Mouse (Mus musculus) heart, embryonic 13.5 days (tissue): Measurements from ENCODE around the gene Parp14. TPM values are rescaled to one million over a fixed set of nuclear protein-coding genes. Genes with fewer than 3 reads are reported as not detected.
"Not testable (repeated sequence)": the region's sequence is repeated elsewhere in the genome, so short reads cannot be mapped to it uniquely, and the experiment has no call there.

Source experiments
- ATAC-seq: fragments of 200-750 bp; cut with Nextera tagmentation; 2 replicates; pipeline ENCODE4 v1.8.0; 2017; ENCODE audit warnings: moderate TSS enrichment; ENCODE audit not compliant: insufficient number of reproducible peaks, low FRiP score, low TSS enrichment; ENCODE audit errors: extremely low read depth
- H3K27ac ChIP-seq: fragments of 300-500 bp; sonication (generic); replicated peaks from 2 replicates; pipeline ENCODE4 v1.5.1; 2015; ENCODE audit warnings: moderate library complexity, mild to moderate bottlenecking, inconsistent platforms
- H3K27me3 ChIP-seq: fragments of 300-500 bp; sonication (generic); replicated peaks from 2 replicates; pipeline ENCODE4 v1.6.1; 2015; ENCODE audit warnings: mild to moderate bottlenecking, inconsistent platforms
- H3K36me3 ChIP-seq: fragments of 300-500 bp; sonication (generic); 2 replicates; pipeline ENCODE4 v1.6.1; 2015; ENCODE audit warnings: mild to moderate bottlenecking, inconsistent platforms
- H3K4me1 ChIP-seq: fragments of 300-500 bp; sonication (generic); 2 replicates; pipeline ENCODE4 v1.6.1; 2015; ENCODE audit warnings: inconsistent platforms
- H3K4me2 ChIP-seq: fragments of 300-500 bp; sonication (generic); 2 replicates; pipeline ENCODE4 v1.6.1; 2015; ENCODE audit warnings: inconsistent platforms, mild to moderate bottlenecking, moderate library complexity
- H3K4me3 ChIP-seq: fragments of 300-500 bp; sonication (generic); 2 replicates; pipeline ENCODE4 v1.5.1; 2015; ENCODE audit warnings: moderate library complexity, mild to moderate bottlenecking, inconsistent platforms
- H3K9ac ChIP-seq: fragments of 300-500 bp; sonication (generic); 2 replicates; pipeline ENCODE4 v1.6.1; 2015; ENCODE audit warnings: inconsistent platforms, mild to moderate bottlenecking, moderate library complexity
- H3K9me3 ChIP-seq: fragments of 300-500 bp; sonication (generic); 2 replicates; pipeline ENCODE4 v1.6.1; 2016; ENCODE audit warnings: inconsistent platforms
- WGBS: fragments of 180-500 bp; shearing (Covaris S2); methylation state at CpG from one replicate; pipeline ENCODE4 v1.1.7; 2015; ENCODE audit warnings: mixed read lengths; 5-methylcytosine and 5-hydroxymethylcytosine counted together
- polyA plus RNA-seq: library from polyadenylated mRNA; unstranded; fragments of >200 nt; fragmentation: Nextera tagmentation; extraction: Ambion mirVana; gene quantifications from 2 replicates; pipeline ENCODE4 v1.2.1, GENCODE M21; 2015

Gene Parp14
- polyA plus RNA-seq, 1 experiment from 2014 or later: 0.75 TPM

DNA sequence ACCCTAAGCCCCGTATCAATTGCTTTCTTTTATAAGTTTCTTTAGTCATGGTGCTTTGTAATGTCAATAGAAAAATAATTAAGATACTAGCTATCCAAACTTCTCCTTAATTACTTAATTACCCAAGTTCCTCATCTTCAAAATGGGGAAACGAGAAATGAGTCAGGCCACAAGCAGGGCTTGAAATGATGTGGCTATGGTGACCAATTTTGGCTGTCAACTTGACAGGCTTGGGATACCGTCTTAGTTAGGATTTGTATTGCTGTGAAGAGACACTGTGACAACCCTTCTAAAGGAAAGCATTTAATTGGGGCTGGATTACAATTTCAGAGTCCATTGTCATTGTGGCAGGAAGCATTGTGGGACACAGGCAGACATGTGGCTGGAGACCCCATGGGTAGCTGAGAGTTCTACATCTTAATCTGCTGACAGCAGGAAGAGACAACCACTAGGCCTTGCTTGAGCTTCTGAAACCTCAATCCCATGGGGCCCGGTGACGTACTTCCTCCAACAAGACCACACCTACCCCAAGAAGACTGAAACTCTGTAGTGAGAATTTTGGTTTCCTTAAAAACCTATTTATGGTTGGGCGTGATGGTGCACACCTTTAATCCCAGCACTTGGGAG is 31.8 kb upstream of the Parp14 start:
- Histone ChIP-seq H3K4me3 (no peak overlapping the region), H3K4me2 (no peak overlapping the region), H3K9ac (no peak overlapping the region), H3K9me3 (no peaks in the 10 kb centered on the region), H3K4me1 (peaks cover 7% of the 10 kb centered on the region; the same call in 1 of the 2 replicates), H3K36me3 (no peaks in the 10 kb centered on the region), H3K27ac (no peak overlapping the region), H3K27me3 (no peaks in the 10 kb centered on the region)
- ATAC-seq: no peak
- WGBS: 81% methylated on average over 6 of the region's 6 CpGs

DNA sequence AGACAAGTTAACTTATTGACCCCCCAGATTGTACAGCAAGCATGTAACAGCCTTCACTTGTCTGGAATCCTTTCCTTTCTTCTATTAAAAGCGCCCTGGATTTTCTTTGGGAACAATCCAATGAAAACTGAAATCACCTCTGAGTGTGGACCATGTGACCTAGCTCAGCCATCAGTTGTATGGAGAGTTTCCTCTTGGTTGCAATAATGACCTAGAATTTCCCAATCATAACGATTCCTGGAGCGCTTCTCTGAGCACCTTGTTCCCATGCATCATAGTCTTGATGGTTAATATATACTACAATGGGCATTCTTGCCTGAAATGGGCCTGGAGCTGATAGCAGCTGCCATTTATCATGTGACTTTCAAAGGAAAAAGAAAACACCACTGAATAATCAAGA is 29.2 kb upstream of the Parp14 start:
- no peak overlapping the region for H3K4me2 ChIP-seq
- H3K9me3 ChIP-seq: peaks cover 4% of the 10 kb centered on the region; the same call in 1 of the 2 replicates
- H3K27me3 ChIP-seq: no peaks in the 10 kb centered on the region
- no peaks in the 10 kb centered on the region for H3K4me1 ChIP-seq
- H3K36me3 ChIP-seq: no peaks in the 10 kb centered on the region
- H3K4me3 ChIP-seq: no peak overlapping the region
- no peak for ATAC-seq
- no peak overlapping the region for H3K27ac ChIP-seq
- H3K9ac ChIP-seq: no peak overlapping the region
- WGBS: 71% methylated on average over 3 of the region's 3 CpGs

DNA sequence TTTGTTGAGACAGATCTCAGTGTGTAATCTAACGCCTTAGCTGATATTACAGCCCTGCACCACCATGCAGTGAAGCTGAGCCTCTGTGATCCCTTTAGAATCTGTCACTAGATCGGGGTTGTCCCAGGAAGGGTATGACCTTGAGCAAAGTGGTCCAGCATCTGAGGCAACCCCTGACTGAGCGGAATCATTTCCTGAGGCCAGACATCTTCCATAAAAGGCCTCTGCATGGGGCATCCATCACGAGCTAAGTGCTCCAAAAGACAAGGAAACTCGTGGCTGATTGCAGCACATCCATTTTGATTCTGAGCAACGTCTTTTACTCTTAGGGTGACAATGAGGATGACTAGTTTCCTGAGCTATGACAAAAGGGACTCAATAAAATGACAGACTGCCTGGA is 23.7 kb upstream of the Parp14 start:
- Histone ChIP-seq H3K36me3 (no peaks in the 10 kb centered on the region), H3K4me1 (no peaks in the 10 kb centered on the region), H3K27ac (no peak overlapping the region), H3K27me3 (no peaks in the 10 kb centered on the region), H3K9me3 (peaks cover 4% of the 10 kb centered on the region; the same call in 1 of the 2 replicates), H3K9ac (no peak overlapping the region), H3K4me2 (no peak overlapping the region), H3K4me3 (no peak overlapping the region)
- no peak for ATAC-seq
- 54% methylated on average over 6 of the region's 6 CpGs for WGBS

- H3K4me1 ChIP-seq, H3K4me3 ChIP-seq, H3K36me3 ChIP-seq, H3K9me3 ChIP-seq, H3K4me2 ChIP-seq, ATAC-seq, H3K9ac ChIP-seq, H3K27me3 ChIP-seq, H3K27ac ChIP-seq: not testable (repeated sequence)
- 46% methylated on average over 5 of the region's 5 CpGs for WGBS
Observed at GRCm38 (mm10) chr16:35891603-35892002, 20.3 kb upstream of the Parp14 start.

- Histone ChIP-seq H3K9me3 (no peaks in the 10 kb centered on the region), H3K9ac (no peak overlapping the region), H3K4me1 (no peaks in the 10 kb centered on the region), H3K4me3 (no peak overlapping the region), H3K36me3 (no peaks in the 10 kb centered on the region), H3K27me3 (no peaks in the 10 kb centered on the region), H3K4me2 (no peak overlapping the region), H3K27ac (no peak overlapping the region)
- ATAC-seq: no peak
- 68% methylated on average over 3 of the region's 3 CpGs for WGBS
Observed at GRCm38 (mm10) chr16:35890645-35891044, 19.3 kb upstream of the Parp14 start.

DNA sequence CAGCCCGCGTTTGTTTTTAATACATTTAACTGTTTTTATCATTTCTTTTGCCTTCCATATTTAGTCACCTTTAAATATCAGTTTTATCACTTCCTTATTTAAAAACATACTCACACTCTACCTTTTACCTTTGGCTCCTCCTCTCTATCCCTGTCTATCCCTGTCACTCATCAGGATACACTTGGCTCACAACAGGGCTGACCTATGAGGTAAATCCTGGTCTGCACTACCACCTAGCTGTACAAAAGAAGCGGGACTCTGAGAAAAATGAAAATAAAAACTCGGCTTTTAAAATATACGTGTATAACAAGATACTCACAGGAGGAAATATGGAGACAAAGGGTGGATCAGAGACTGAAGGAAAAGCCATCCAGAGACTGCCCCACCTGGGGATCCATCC is 17.6 kb upstream of the Parp14 start:
- H3K27me3 ChIP-seq: no peaks in the 10 kb centered on the region
- 83% methylated on average over 5 of the region's 5 CpGs for WGBS
- no peak overlapping the region for H3K27ac ChIP-seq
- H3K36me3 ChIP-seq: no peaks in the 10 kb centered on the region
- H3K4me2 ChIP-seq: no peak overlapping the region
- H3K4me3 ChIP-seq: no peak overlapping the region
- ATAC-seq: no peak
- no peak overlapping the region for H3K9ac ChIP-seq
- no peaks in the 10 kb centered on the region for H3K9me3 ChIP-seq
- H3K4me1 ChIP-seq: no peaks in the 10 kb centered on the region

GRCm38 (mm10) chr16:35888174-35888573 is 16.8 kb upstream of the Parp14 start:
- no peak overlapping the region for H3K4me2 ChIP-seq
- no peak overlapping the region for H3K4me3 ChIP-seq
- no peak overlapping the region for H3K27ac ChIP-seq
- no peak overlapping the region for H3K9ac ChIP-seq
- 73% methylated on average over 7 of the region's 7 CpGs for WGBS
- H3K9me3 ChIP-seq: no peaks in the 10 kb centered on the region
- H3K36me3 ChIP-seq: no peaks in the 10 kb centered on the region
- no peaks in the 10 kb centered on the region for H3K27me3 ChIP-seq
- no peak for ATAC-seq
- no peaks in the 10 kb centered on the region for H3K4me1 ChIP-seq

- Histone ChIP-seq H3K4me1 (peaks cover 10% of the 10 kb centered on the region), H3K9me3 (0 out of 2 replicates have a peak, but pooled peaks cover 3% of the 10 kb centered on the region), H3K9ac (no peak overlapping the region), H3K27ac (no peak overlapping the region), H3K4me2 (no peak overlapping the region), H3K27me3 (peaks cover 34% of the 10 kb centered on the region), H3K4me3 (no peak overlapping the region), H3K36me3 (no peaks in the 10 kb centered on the region)
- 29% methylated on average over 3 of the region's 3 CpGs for WGBS
- no peak for ATAC-seq
Observed at GRCm38 (mm10) chr16:35874416-35874815, 3.1 kb upstream of the Parp14 start.

- H3K36me3 ChIP-seq: no peaks in the 10 kb centered on the region
- 30% methylated on average over 14 of the region's 14 CpGs for WGBS
- ATAC-seq: no peak
- peaks cover 13% of the 10 kb centered on the region for H3K4me1 ChIP-seq
- H3K4me2 ChIP-seq: peak overlapping the region; percentile 91
- H3K9me3 ChIP-seq: no peaks in the 10 kb centered on the region
- H3K4me3 ChIP-seq: peak overlapping the region; percentile 83; the same call in 1 of the 2 replicates
- H3K27ac ChIP-seq: no peak overlapping the region
- peaks cover 34% of the 10 kb centered on the region for H3K27me3 ChIP-seq
- H3K9ac ChIP-seq: no peak overlapping the region
Observed at GRCm38 (mm10) chr16:35872410-35873006, 1.2 kb upstream of the Parp14 start.

DNA sequence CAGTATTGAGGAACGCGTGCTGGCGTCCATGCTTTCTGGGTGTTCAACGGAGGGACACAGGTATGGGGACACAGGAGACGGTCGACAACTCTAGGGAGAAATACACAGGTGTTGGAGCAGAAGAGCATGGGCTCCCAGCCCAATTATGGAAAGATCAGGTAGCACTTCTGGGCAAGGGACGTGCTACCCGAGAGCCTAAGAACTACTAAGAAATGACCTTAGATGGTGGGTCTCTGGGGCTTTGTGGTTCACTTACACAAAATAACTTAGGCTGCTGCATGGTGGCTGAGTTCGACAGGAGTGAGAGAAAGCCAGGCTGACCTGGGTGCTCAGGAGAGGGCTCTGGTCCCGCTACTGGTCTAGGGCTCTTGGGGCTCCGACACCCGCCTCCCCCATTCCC is 554 bp upstream of the Parp14 start:
- Histone ChIP-seq H3K36me3 (no peaks in the 10 kb centered on the region), H3K9ac (peak overlapping the region; percentile 87; the same call in 1 of the 2 replicates), H3K4me2 (peak overlapping the region; percentile 91), H3K9me3 (no peaks in the 10 kb centered on the region), H3K4me3 (peak overlapping the region; percentile 83), H3K27ac (no peak overlapping the region), H3K4me1 (peaks cover 13% of the 10 kb centered on the region), H3K27me3 (peaks cover 34% of the 10 kb centered on the region)
- 19% methylated on average over 12 of the region's 12 CpGs for WGBS
- no peak for ATAC-seq

GRCm38 (mm10) chr16:35870581-35871047 is 730 bp downstream of the Parp14 start:
- Histone ChIP-seq H3K4me1 (peaks cover 13% of the 10 kb centered on the region), H3K9me3 (no peaks in the 10 kb centered on the region), H3K9ac (peak overlapping the region; percentile 87), H3K27me3 (peaks cover 34% of the 10 kb centered on the region), H3K4me2 (peak overlapping the region; percentile 91), H3K4me3 (peak overlapping the region; percentile 83), H3K27ac (no peak overlapping the region), H3K36me3 (no peaks in the 10 kb centered on the region)
- ATAC-seq: no peak
- 3% methylated on average over 12 of the region's 12 CpGs for WGBS

- H3K9me3 ChIP-seq: no peaks in the 10 kb centered on the region
- ATAC-seq: no peak
- no peak overlapping the region for H3K9ac ChIP-seq
- H3K4me3 ChIP-seq: peak overlapping the region; percentile 28; the same call in 1 of the 2 replicates
- no peak overlapping the region for H3K27ac ChIP-seq
- H3K27me3 ChIP-seq: peaks cover 34% of the 10 kb centered on the region
- H3K4me1 ChIP-seq: peaks cover 13% of the 10 kb centered on the region
- peak overlapping the region; percentile 53 for H3K4me2 ChIP-seq
- no peaks in the 10 kb centered on the region for H3K36me3 ChIP-seq
- WGBS: 60% methylated on average over 6 of the region's 6 CpGs
Observed at GRCm38 (mm10) chr16:35869656-35870055, 1.7 kb downstream of the Parp14 start.
